Comparison of ENCODE assay signal across 8 mouse cellular contexts in genomic region chr16:29839662-29840001, GRCm38 (mm10).
DNase-seq lines count a peak whose midpoint lies in the region; ATAC-seq and TF ChIP-seq lines count a peak whose summit lies in the region.

No protein-coding gene starts in this region.

- no peaks in the 10 kb centered on the region for H3K9me3 ChIP-seq in erythroblast, embryonic 14.5 days (ENCODE audit: control insufficient read depth, low read length)
- no peaks in the 10 kb centered on the region for H3K9me3 ChIP-seq in megakaryocyte, embryonic 14.5 days
- no peaks in the 10 kb centered on the region for H3K9me3 ChIP-seq in limb, embryonic 14.5 days (ENCODE audit: control insufficient read depth, low read length)
- no peaks in the 10 kb centered on the region for H3K9me3 ChIP-seq in stomach, embryonic 14.5 days (ENCODE audit: control insufficient read depth, low read depth, low read length)

- peak overlapping the region; percentile 47 for H3K4me2 ChIP-seq in limb, embryonic 14.5 days (replicated peaks; ENCODE audit: low read depth, low read length, severe bottlenecking)
- H3K4me2 ChIP-seq in stomach, embryonic 14.5 days (replicated peaks; ENCODE audit: low read depth, low read length) = peak overlapping the region; percentile 55

- no peaks in the 10 kb centered on the region for H3K27me3 ChIP-seq in erythroblast, embryonic 14.5 days (ENCODE audit: control insufficient read depth)
- no peaks in the 10 kb centered on the region for H3K27me3 ChIP-seq in megakaryocyte, embryonic 14.5 days (replicated peaks)
- H3K27me3 ChIP-seq in limb, embryonic 14.5 days (ENCODE audit: control insufficient read depth, insufficient read depth, low read length) = 0 out of 2 replicates have a peak, but pooled peaks cover 4% of the 10 kb centered on the region
- no peaks in the 10 kb centered on the region for H3K27me3 ChIP-seq in stomach, embryonic 14.5 days (ENCODE audit: control insufficient read depth, insufficient read depth, low read length)

- peak overlapping the region; percentile 57 for H3K4me3 ChIP-seq in erythroblast, embryonic 14.5 days (replicated peaks)
- peak overlapping the region; percentile 84 for H3K4me3 ChIP-seq in megakaryocyte, embryonic 14.5 days (replicated peaks)
- peak overlapping the region; percentile 27 for H3K4me3 ChIP-seq in limb, embryonic 14.5 days (replicated peaks; ENCODE audit: low read length)
- H3K4me3 ChIP-seq in stomach, embryonic 14.5 days (ENCODE audit: low read depth, low read length) = no peak overlapping the region

- no peak overlapping the region for H3K9ac ChIP-seq in limb, embryonic 14.5 days (ENCODE audit: low read depth, low read length, severe bottlenecking)
- peak overlapping the region; percentile 33; the same call in 1 of the 2 replicates for H3K9ac ChIP-seq in stomach, embryonic 14.5 days (replicated peaks; ENCODE audit: low read depth, low read length)

- WGBS in limb, embryonic 14.5 days = 4% methylated on average over 6 of the region's 6 CpGs
- 22% methylated on average over 6 of the region's 6 CpGs for WGBS in stomach, embryonic 14.5 days

- no peaks in the 10 kb centered on the region for H3K36me3 ChIP-seq in erythroblast, embryonic 14.5 days (ENCODE audit: control insufficient read depth)
- no peaks in the 10 kb centered on the region for H3K36me3 ChIP-seq in megakaryocyte, embryonic 14.5 days (replicated peaks; ENCODE audit: low read length)
- no peaks in the 10 kb centered on the region for H3K36me3 ChIP-seq in limb, embryonic 14.5 days (ENCODE audit: control insufficient read depth, insufficient read depth, low read length)
- H3K36me3 ChIP-seq in stomach, embryonic 14.5 days (ENCODE audit: control insufficient read depth, insufficient read depth, low read length) = no peaks in the 10 kb centered on the region

- TF ChIP-seq POLR2A in limb, embryonic 14.5 days (IDR thresholded peaks at IDR 0.05; ENCODE audit: borderline replicate concordance, extremely low read depth, insufficient read depth, insufficient read length) = no peak

- H3K4me1 ChIP-seq in erythroblast, embryonic 14.5 days (ENCODE audit: control insufficient read depth) = peaks cover 52% of the 10 kb centered on the region
- peaks cover 68% of the 10 kb centered on the region for H3K4me1 ChIP-seq in megakaryocyte, embryonic 14.5 days
- peaks cover 32% of the 10 kb centered on the region for H3K4me1 ChIP-seq in limb, embryonic 14.5 days (ENCODE audit: control insufficient read depth, insufficient read depth, low read length)
- peaks cover 4% of the 10 kb centered on the region; the same call in 1 of the 2 replicates for H3K4me1 ChIP-seq in stomach, embryonic 14.5 days (ENCODE audit: control insufficient read depth, insufficient read depth, low read length)

- ATAC-seq in erythroblast, adult 5-6 weeks (replicated peaks; ENCODE audit: low FRiP score, poor library complexity, severe bottlenecking) = no peak
- ATAC-seq in megakaryocyte, adult 5-6 weeks (ENCODE audit: poor library complexity, severe bottlenecking) = no peak
- ATAC-seq in limb, embryonic 14.5 days (ENCODE audit: low FRiP score, low read depth) = peak; percentile 28; the same call in 1 of the 2 replicates
- ATAC-seq in stomach, embryonic 14.5 days (ENCODE audit: insufficient number of reproducible peaks, insufficient read depth, low FRiP score, low read depth) = no peak

- peak overlapping the region; percentile 63 for H3K27ac ChIP-seq in limb, embryonic 14.5 days (replicated peaks; ENCODE audit: low read depth, low read length)
- no peak overlapping the region for H3K27ac ChIP-seq in stomach, embryonic 14.5 days (ENCODE audit: low read length)

- no peak for DNase-seq in limb, embryonic 14.5 days (ENCODE audit: low spot score)
- DNase-seq in urinary bladder, adult 2 months (ENCODE audit: low spot score) = no peak
- DNase-seq in cerebellum, postnatal 14 days = no peak
